Mouse (Mus musculus) thymus, postnatal 25 days (tissue): Measurements from ENCODE around the gene Tmem184b.

Experiments used
- DNase-seq: peaks from one replicate; pipeline ENCODE4 v3.0.0; 2022

Tmem184b gene

DNA sequence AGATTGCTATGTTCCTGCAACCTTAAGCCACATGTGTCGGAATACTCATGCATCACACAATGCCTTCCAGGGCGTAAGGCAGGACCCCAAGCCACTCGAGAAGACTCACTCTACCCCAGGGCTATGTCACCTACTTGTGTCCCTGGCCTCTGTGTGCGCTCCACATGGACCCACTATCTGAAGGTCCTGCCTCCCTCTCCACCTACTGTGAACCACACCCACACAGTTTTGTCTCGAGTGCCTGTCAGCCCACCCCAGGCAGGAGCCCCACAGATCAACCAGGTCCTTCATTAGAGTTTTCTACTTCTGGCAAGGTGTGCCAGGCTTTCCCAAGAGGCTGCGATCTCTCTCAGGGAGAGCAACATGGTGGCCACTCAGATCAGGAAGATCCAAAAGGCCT, 8.1 kb downstream of the Tmem184b start:
- DNase-seq = no peak

DNA sequence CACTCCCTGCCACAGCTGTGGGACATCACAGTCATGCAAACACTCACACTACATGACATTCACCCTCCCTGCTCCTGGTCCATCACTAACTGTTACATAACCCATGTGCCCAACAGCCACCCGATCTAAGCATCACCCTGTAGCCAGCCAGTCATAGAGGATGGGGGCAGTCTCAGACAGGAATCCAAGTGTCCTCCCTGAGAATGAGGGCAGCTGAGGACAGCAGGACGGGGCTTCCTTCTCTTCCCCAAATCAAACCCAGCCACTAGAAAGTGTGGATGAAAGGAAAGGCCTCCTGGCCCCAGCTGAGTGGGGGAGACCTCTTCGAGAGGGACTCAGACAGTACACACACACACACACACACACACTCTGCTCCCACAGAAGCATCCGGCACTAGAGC, 8.5 kb downstream of the Tmem184b start:
- DNase-seq = no peak

DNA sequence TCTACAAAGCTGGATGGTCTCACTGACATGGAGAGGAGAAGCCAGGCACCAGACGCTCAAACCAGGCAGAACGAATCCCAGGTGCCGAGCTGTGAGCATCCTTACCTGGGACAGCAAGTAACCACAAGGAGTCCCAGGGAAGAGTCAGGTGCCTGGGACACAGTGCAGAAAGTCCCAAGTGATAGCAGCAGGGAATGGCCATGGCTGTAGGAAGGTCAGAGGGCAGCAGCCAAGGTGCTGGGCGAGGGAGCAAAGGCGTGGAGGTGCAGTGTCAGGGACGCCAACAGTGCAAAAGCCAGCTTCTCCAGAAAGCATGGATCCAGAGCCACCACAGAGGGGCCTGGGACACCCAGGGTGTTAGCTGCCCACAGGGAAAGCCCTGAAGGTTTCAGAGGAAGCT, 10.3 kb downstream of the Tmem184b start:
- no peak for DNase-seq

DNA sequence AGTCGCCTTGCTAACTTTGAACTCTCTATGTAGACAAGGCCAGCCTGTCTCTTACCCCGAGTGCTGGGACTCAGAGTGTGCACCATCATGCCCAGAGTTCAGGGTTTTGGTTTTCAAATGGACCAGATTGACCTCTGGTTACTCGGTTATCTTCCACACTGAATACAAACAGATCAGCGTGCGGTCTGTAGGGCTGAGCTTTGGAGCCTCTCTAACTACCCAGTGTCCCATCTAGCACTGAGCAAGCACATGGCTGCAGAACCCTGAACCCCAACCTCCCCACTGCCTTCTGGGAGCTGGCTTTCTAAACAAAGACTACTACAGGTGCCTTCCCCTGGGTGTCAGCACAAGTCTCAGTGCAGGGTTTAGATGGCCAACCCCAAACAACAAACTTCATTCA, 10.8 kb downstream of the Tmem184b start:
- DNase-seq = no peak

DNA sequence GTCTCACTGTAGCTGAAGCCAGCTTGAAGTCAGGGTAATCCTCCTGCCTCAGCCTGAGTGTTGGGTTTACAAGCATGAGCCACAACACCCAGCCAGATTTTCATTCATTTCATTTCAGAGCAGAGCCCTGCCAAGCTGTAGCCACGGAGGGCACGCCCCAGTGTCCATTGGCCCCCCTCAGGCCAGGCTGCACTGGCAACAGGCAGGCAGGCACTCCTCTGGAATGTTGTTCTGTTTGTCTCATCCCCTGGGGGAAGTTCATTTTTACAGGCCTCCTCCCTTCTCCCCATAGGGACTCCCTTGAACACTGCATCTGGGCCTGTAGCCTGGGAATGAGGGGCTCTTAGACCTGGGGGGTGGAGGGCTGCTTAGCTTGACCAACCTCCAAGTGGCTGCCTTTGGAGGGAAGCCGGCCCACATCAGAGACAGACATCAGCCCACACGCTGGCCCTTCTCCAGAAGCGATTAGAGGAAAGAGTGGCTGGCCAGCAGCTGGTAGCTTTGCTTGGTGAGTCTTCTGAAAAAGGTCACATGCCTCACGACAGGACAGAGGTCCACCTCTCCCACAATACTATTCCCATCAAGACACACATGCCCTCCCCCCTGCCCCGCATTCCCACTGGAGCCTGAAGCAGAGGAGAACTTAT, 11.8 kb downstream of the Tmem184b start:
- no peak for DNase-seq

DNA sequence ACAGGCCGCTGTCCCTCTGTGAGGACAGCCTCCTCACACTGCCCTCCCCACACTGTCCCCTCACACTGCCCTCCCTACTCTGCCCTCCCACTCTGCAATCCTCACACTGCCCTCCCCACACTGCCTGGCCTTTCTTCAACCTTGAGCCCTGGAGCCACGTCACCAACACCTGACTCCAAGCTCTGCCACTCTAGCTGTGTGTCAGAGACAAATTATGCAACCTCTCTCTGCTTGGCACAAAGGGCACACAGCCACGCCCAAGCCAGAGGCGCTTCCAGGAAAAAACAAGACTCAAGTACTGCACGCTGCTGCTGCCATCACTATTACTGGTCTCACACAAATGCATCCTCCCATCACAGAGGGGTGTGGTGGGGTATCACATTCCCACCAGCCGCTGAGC, 12.9 kb downstream of the Tmem184b start:
- DNase-seq = no peak

DNA sequence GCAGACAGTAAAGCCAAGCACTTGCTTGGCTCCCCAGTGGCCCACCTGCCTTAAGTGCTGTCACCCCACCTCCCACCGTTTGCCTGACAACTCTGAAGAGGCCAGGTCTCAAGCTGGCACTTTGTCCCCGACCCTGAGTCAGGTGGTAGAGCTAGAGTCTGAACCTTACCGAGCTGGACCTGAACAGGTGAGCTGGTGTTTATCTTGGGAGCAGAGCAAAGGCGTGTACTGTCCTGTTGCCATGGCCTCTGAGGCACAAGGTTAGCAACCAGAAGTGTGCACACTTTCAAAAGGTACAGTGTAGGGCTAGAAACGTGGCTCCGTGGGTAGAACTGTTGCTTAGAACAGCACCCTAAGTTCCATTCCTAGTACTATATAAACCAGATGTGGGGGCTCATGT, 15.2 kb downstream of the Tmem184b start:
- no peak for DNase-seq

DNA sequence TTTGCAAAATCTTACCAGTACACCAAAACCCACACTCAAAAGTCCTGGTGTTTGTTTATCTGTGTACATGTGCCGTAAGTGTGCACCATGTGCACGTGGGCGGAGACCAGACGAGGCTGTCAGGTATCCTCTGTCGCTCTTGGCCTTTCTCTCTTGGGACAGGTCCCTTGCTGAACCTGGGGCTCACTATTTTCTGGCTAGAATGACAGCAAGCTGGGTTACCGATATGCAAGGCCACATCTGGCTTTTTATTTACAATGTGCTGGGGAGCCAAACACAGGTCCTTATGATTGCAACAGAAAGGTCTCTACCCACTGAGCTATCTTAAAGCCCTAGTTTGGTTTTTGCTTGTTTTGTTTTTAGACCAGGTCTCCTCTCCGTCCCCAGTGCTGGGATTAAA, 15.8 kb downstream of the Tmem184b start:
- DNase-seq = no peak

DNA sequence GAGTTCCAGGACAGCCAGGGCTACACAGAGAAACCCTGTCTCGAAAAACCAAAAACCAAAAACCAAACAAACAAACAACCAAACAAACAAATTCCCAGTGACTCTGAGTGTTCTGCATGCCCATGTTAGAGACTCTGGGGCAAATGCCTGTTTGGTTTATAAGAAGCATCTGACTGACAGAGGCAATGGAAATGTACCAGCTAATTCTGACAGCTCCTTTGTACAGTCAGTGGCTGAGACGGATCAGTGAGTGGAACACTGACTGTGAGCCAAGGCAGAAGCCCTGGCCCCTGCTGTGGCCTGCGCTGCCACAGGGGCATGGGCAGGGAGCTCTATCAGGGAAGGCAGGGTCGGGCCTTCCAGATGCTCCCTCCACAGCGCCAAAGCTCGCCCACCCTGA, 16.3 kb downstream of the Tmem184b start:
- no peak for DNase-seq

DNA sequence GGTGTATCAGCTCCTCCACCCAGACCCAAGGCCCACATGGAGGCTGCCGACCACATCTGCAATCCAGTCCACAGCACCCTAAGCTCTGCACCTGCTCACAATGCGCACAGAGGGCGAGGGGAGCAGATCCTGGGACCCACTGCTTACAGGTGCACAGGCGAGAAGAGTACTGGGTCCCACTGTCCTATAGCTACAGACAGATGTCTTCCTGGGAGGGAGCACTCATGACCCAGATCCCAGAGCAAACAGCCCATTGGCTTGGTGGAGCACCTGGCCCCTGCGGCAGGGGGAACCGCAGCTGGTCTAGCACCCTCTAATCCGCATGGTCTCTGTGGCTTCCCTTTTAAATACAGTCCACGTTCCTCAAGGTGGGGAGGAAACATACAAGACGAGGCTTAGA, 21.7 kb downstream of the Tmem184b start:
- DNase-seq = peak; percentile 71

DNA sequence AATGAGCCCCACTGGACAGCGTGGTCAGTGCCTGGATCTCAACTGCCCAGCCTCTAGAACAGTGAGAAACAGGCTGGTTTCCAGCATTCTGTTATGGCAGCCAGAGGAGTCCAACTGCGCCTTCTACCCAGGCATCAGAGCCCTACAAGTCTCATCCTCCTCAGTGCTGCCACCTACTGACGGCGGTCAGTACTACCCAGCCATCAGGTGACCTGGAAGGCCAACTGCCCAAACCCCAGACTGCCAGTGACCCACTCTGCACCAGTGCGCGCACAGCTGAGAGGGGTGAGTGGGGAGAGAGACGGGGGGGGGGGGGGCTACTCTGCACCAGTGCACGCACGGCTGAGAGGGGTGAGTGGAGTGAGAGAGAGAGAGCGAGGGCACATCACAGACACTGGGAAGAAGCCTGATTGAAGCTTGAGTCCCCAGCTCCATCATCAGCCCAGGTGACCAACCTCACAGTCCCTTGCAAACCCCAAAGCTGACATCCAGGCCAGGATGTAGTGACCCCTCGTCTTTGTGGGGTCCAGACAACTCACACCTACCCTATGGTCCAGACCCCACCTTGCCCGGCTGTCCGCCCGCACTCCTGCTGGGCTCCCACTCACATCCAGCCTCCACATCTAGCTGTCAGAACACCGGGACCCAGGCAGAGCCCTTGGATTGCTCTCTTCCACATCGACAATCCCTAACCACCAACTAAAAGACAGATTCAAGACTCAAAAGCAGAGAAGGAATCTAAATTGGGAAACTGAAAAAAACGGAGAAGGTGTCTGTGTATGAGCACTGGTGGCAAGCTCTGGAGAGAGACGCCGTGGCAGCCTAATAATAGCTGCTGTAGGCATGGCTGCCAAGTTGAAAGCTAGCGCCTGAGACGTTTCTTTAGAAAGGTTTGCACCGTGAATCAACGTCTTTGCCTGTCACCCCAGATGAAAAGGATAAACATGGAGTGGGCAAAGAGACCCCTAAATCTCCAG, 22.6 kb downstream of the Tmem184b start:
- peak; percentile 67 for DNase-seq

DNA sequence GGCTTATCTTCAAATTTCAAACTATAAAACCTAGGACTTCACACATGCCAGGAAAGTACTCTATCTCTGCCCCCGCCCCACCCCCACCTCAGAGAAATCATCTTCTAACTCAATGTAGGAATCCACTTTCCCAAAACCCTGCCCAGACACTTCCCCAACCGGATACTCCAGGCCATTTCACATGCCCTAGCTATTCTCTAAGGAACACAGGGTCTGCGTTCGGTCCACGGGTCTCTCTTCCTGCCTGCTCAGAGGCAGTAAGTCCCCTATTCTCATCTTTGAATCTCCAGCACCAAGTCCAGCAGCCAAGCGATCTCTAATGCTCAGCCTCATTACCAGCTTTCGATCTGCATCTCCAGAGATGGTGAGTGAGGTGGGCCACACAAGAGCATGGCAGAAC, 23.7 kb downstream of the Tmem184b start:
- DNase-seq = no peak

DNA sequence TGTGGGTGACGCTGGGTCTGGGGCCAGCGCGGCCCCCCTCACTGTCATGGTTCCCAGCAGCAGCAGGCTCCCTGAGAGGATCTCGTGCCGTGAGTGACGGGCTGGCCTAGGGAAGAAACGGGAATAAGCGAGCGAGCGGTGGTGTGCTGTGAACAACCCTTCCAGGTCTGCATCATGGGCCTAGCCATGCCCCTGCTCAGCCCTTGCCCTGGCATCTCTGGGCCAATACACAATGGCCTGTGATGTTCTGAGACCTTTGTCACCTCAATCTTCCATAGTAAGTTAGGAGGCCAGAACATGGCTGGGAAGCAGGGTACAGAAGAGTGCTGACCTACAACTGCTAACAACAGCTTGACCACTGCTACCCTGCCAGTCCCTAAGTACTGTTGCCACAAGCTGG, 24.8 kb downstream of the Tmem184b start:
- DNase-seq = no peak

DNA sequence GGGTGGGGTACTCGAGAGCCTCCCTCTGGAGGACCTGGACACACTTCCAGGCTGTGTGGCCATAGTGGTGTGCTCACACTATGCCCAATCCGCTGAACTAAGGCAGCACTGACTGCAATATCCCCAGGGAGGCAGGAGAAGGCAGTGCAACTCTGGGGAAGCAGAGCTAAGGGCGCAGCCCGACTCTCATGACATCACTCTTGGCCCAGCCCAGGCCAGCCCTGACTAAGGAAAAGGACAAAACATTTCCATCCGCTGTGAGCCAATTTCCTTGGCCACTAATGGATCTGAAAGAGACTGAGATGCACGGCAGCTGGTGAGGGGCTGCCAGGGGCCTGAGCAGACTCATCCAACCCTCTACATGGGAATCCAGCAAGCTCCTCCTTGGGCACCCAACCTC, 25.7 kb downstream of the Tmem184b start:
- DNase-seq = no peak

DNA sequence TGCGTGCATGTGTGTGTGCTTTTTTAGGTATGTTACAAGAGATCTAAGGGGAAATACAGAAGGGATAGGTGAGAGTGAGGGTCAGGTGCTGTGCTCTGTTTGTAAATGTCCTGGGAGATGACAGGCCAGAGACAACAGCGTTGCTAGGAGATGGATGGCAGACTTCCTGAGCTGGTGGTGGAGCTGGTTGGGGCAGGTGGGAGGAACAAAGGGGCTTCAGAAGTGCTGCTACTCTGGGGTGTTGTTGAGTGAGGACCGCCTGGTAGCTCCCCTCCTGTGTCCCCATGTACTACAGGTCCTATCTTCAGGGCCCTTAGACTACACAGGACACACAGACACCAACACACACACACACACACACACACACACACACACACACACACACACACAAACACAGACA, 28.6 kb downstream of the Tmem184b start:
- DNase-seq = peak; percentile 75

DNA sequence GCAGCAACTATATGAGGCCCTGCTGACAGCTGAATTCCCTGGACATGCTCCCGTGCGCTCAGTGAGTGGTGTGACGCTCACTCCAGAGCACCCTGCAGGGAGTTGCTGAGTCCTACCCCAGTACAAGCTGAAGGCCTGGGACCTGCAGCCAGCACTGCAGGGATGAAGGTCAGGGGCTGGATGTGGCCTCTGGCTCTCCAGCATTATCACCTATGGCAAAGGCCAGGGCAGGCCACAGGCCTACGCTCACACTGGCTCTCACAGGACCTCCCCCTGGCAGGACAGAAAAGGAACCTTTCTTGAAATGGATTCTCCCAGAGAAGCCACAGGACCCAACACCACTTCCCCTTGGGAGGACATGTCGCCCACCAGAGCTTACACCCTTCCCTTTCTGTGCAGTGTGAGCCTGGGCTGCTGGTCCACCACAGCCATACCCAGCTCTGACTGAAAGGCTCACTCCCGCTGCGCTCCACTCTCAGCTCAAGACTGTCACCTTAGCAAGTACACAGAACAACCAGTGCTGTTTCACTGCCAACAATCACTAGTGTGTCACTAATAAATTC, 33.0 kb downstream of the Tmem184b start:
- DNase-seq = no peak

DNA sequence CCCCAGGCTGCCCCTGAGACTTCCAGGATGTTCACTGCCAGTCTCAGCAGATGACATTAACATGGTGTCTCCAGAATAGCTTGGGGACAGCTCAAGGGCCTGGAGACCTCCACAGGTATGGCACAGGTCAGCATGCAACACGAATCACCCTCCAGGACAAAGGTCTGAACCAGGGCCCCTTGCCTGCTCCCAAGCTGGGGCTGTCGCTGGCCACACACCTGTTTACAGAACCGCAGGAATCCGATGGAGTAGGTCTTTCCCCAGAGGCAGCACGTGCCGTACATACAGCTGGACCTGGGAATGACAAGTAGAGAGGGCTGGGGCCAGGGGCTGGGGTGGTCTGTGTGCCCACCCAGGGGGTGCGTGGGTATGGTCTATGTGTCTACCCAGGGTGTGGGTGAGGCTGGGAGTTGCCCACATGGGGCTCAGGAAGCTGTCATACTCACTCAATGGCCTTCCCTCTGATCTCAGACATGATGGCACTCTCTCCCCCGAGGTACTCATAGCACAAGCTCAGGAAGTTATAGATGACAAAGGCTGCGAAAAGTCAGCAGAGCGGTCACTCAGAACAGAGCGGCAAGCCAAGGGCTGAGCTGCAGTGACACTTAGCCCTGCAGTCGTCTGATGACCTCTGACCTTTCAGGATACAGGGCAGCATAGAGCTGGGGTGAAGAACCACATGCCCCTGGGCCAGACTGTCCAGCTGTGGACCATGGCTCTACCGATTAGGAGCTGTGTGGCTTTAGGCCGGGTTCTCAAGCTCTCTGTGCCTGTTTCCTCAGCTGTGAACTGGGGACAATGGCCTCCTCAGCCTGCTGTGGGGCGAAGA, 33.7 kb downstream of the Tmem184b start:
- DNase-seq = no peak

DNA sequence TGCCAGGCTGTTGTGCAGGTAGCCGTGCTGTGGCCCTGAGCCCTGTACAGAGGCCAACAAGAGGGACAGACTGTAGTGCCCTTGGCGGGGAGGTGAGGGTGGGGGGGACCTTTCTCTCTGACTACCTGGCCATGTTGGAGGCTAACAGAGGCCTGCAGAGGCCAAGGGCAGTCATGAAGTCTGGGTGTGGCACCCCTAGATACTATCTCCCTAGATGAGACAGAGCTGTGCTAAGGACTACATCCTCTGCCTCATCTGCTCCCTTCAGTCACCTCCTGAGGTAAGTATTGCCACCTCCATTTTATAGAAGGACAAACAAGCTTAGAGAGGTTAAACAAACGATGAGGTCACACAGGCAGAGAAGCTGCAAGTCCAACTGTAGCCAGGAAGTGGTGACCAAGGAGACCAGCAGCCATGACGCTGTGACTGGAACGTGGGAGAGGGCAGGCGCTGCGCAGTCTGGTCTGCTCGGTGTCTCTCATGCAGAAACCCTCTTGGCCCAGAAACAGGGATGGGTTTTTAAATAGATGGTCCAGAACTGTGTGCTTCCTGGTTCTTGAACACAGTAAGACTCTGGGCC, 34.4 kb downstream of the Tmem184b start:
- DNase-seq = no peak

DNA sequence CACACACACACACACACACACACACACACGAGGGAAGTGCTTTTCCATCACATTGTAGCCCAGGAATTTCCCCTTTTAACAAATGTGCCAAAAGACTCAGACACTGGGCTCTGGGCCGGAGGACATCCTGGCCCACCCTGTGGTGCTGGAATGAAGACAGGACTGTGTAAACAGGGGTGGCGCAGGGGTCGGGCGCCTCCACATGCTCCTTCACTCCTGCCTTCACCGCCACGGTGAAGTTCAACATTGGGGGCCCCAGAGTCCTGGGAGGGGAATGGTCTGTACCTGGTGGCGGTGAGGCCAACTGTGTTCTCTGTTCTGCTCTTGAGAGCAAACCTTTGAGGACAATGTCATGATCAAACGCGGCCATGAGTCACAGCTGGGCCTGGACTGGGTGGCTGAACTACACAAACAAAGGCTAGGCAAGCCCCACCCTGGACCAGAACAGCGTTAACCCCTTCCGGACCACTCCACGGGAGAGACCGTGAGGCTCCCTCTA, 35.0 kb downstream of the Tmem184b start:
- DNase-seq = no peak

DNA sequence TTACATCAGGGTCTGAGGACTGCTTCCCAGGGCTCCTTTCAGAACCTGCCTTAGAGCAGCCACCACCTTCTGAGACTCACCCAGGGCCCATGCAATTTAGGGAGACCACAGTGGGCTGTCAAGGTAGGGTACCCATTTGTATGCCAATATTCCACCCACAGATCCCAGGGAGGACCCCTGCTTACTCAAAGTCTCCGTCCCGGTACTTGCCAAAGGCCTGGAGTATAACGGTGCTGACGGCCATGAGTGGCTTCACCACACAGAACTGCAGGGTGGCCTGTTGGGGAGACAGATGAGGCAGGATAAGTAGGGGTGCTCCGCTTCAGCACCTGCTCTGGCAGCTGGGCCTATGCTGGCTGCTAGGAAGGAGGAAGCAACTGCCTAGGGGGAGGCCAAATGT, 37.0 kb downstream of the Tmem184b start:
- DNase-seq = no peak

DNA sequence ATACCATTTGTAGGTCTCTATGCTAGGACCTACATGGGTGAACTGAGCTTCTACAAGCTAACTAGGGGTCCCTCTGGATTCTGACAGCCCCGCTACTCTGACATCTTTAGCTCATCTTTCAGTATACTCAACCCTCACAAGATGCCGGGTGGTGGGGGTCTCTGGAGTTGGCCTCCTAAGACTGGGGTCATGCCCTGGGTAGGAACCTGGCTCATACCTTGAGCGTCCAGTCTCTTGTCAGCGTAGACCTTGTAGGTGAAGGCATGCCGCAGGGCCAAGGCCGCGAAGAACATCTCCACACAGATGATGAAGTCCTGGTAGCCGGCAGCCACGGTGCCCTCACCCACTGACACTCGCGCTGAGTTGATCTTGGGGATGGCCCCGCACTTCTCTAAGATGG, 38.3 kb downstream of the Tmem184b start:
- no peak for DNase-seq

DNA sequence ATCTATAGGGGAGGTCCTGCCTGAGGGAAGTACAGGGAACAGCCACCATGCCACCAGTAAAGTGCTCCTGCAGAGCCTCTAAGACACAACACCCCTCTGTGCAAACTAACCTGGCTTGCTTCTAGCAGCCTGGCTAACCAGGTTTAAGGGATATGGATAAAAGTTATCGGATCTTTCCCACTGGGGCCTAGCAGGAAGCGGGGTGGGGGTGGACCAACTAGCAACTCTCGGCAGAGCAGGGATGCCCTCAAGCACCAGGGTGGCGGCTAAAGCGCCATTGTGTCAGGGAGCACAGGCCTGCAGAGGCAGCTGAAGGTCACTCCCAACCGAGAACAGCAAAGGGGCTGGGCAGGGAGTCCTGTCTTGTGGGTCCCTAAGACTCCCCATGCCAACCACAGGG, 39.2 kb downstream of the Tmem184b start:
- DNase-seq = no peak

DNA sequence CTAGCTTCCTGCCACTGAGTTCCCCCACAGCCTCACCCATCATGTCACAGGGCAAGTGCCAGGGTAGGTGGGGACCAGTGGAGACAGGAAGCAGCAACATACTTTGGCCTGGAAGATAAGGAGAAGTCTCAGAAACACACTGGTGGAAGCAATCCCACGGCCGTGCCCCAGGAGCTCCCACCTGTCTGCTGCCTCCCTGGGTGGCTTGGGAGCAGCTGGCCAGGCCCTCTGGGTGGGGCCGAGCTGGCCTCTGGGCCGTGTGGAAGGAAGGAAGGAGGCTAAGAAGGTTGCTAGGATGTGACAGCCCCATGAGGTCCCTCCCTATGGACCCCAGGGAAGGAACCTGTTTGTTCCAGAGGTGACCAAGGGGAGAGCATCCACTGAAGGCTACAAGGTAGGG, 42.3 kb downstream of the Tmem184b start:
- DNase-seq = no peak
